Mouse (Mus musculus) kidney, embryonic 15.5 days (tissue): ENCODE data around the gene Efr3b. TPM values are rescaled to one million over a fixed set of nuclear protein-coding genes. Genes with fewer than 3 reads are reported as not detected.

Experiments used
- ATAC-seq: fragments of 200-750 bp; cut with Nextera tagmentation; replicated peaks from 2 replicates; pipeline ENCODE4 v1.8.0; 2017; ENCODE audit warnings: moderate TSS enrichment; ENCODE audit not compliant: low FRiP score
- H3K27ac ChIP-seq: fragments of 300-500 bp; sonication (generic); 2 replicates; pipeline ENCODE4 v1.5.1; 2015; ENCODE audit warnings: mild to moderate bottlenecking, inconsistent platforms
- H3K27me3 ChIP-seq: fragments of 300-500 bp; sonication (generic); 2 replicates; pipeline ENCODE4 v1.6.1; 2015; ENCODE audit warnings: inconsistent platforms
- H3K36me3 ChIP-seq: fragments of 300-500 bp; sonication (generic); 2 replicates; pipeline ENCODE4 v1.6.1; 2015; ENCODE audit warnings: inconsistent platforms
- H3K4me1 ChIP-seq: fragments of 300-500 bp; sonication (generic); 2 replicates; pipeline ENCODE4 v1.6.1; 2015; ENCODE audit warnings: inconsistent platforms
- H3K4me2 ChIP-seq: fragments of 300-500 bp; sonication (generic); 2 replicates; pipeline ENCODE4 v1.6.1; 2015; ENCODE audit warnings: moderate library complexity, mild to moderate bottlenecking, inconsistent platforms
- H3K4me3 ChIP-seq: fragments of 300-500 bp; sonication (generic); replicated peaks from 2 replicates; pipeline ENCODE4 v1.5.1; 2015; ENCODE audit warnings: mild to moderate bottlenecking, inconsistent platforms
- H3K9ac ChIP-seq: fragments of 300-500 bp; sonication (generic); 2 replicates; pipeline ENCODE4 v1.6.1; 2015; ENCODE audit warnings: mild to moderate bottlenecking, inconsistent platforms
- H3K9me3 ChIP-seq: fragments of 300-500 bp; sonication (generic); replicated peaks from 2 replicates; pipeline ENCODE4 v1.6.1; 2016; ENCODE audit warnings: inconsistent platforms
- WGBS: fragments of 180-500 bp; shearing (Covaris S2); methylation state at CpG from one replicate; pipeline ENCODE4 v1.1.7; 2015; ENCODE audit warnings: mixed read lengths; 5-methylcytosine and 5-hydroxymethylcytosine counted together
- polyA plus RNA-seq: library from polyadenylated mRNA; unstranded; fragments of >200 nt; fragmentation: Nextera tagmentation; extraction: Ambion mirVana; gene quantifications from 2 replicates; pipeline ENCODE4 v1.2.1, GENCODE M21; 2015

Efr3b gene
- polyA plus RNA-seq, 1 experiment from 2014 or later = 3.4 TPM

DNA sequence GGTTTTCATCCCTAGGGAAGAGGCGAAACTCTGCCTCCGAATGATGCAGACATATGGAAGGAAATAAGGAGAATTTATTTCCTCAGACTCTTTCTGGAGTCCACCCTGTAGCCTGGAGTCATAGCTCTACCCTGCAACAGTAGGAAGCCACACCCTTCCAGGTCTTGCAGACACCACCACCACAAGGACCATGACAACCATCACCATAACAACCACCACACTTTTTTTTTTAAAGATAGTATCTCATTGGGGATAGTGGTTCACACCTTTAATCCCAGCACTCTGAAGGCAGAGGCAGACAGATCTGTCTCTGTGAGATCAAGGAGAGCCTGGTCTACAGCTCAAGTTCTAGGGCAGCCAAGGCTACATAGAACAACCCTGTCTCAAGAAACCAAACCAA is 26.8 kb upstream of the Efr3b start:
- no peaks in the 10 kb centered on the region for H3K36me3 ChIP-seq
- H3K4me1 ChIP-seq = no peaks in the 10 kb centered on the region
- H3K4me2 ChIP-seq = no peak overlapping the region
- H3K9ac ChIP-seq = no peak overlapping the region
- no peaks in the 10 kb centered on the region for H3K9me3 ChIP-seq
- H3K27me3 ChIP-seq = no peaks in the 10 kb centered on the region
- 81% methylated on average over 2 of the region's 2 CpGs for WGBS
- no peak overlapping the region for H3K27ac ChIP-seq
- no peak overlapping the region for H3K4me3 ChIP-seq
- no peak for ATAC-seq

DNA sequence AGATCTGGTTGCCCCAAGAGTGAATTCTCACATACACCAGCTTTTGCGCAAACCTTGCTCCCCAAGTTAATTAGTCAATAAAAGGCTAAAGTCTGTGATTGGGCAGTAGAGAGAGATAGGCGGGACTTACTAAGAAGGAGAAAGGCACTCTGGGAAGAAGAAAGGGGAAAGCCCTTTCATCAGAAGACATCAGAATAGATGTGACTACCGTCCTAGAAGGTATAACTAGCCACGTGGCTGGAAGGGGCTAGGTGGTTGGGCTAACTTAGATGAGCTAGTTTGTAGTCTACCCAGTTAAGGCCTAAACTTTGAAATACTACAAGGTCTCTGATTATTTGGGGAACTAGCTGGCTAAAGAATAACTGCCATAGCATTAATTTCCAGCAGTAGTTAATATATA is 21.0 kb upstream of the Efr3b start:
- H3K27ac ChIP-seq = no peak overlapping the region
- no peaks in the 10 kb centered on the region for H3K27me3 ChIP-seq
- H3K36me3 ChIP-seq = no peaks in the 10 kb centered on the region
- no peaks in the 10 kb centered on the region for H3K4me1 ChIP-seq
- H3K9me3 ChIP-seq = no peaks in the 10 kb centered on the region
- H3K9ac ChIP-seq = no peak overlapping the region
- WGBS = 84% methylated on average over 4 of the region's 4 CpGs
- ATAC-seq = no peak
- no peak overlapping the region for H3K4me3 ChIP-seq
- no peak overlapping the region for H3K4me2 ChIP-seq

DNA sequence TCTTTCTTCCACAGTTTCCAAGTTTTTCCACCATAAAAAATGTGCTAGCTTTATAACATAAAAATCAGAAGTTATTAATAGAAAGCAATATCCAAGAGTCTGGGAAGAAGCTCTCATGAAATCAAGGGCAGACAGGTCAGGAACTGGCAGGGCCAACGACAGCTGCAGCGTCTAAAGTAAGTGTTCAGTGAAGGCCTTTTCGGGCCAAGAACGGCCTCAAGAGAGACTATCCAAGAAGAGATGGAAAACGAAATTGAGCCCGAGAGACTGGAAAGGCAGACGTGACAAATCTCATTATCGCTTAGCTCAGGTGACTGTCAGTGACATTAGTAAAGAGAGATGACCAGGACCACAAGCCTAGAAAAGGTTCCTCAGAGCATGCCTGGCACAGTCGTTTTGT is 19.6 kb upstream of the Efr3b start:
- H3K4me3 ChIP-seq = no peak overlapping the region
- no peak overlapping the region for H3K9ac ChIP-seq
- H3K4me2 ChIP-seq = no peak overlapping the region
- no peak for ATAC-seq
- no peaks in the 10 kb centered on the region for H3K36me3 ChIP-seq
- no peaks in the 10 kb centered on the region for H3K27me3 ChIP-seq
- 74% methylated on average over 9 of the region's 9 CpGs for WGBS
- H3K9me3 ChIP-seq = no peaks in the 10 kb centered on the region
- no peak overlapping the region for H3K27ac ChIP-seq
- no peaks in the 10 kb centered on the region for H3K4me1 ChIP-seq

GRCm38 (mm10) chr12:4054845-4055244 is 16.1 kb upstream of the Efr3b start:
- no peak overlapping the region for H3K4me2 ChIP-seq
- no peaks in the 10 kb centered on the region for H3K36me3 ChIP-seq
- 38% methylated on average over 4 of the region's 4 CpGs for WGBS
- H3K4me3 ChIP-seq = no peak overlapping the region
- H3K27me3 ChIP-seq = no peaks in the 10 kb centered on the region
- H3K4me1 ChIP-seq = no peaks in the 10 kb centered on the region
- no peak overlapping the region for H3K27ac ChIP-seq
- no peak overlapping the region for H3K9ac ChIP-seq
- ATAC-seq = no peak
- H3K9me3 ChIP-seq = no peaks in the 10 kb centered on the region

- ATAC-seq = no peak
- Histone ChIP-seq H3K4me1 (no peaks in the 10 kb centered on the region), H3K9me3 (no peaks in the 10 kb centered on the region), H3K4me2 (no peak overlapping the region), H3K27me3 (no peaks in the 10 kb centered on the region), H3K4me3 (no peak overlapping the region), H3K9ac (no peak overlapping the region), H3K27ac (no peak overlapping the region), H3K36me3 (no peaks in the 10 kb centered on the region)
- WGBS = 79% methylated on average over 3 of the region's 3 CpGs
Measured at GRCm38 (mm10) chr12:4053643-4054042, 14.9 kb upstream of the Efr3b start.

- Histone ChIP-seq H3K36me3 (no peaks in the 10 kb centered on the region), H3K27me3 (no peaks in the 10 kb centered on the region), H3K9ac (no peak overlapping the region), H3K4me3 (no peak overlapping the region), H3K27ac (no peak overlapping the region), H3K4me1 (no peaks in the 10 kb centered on the region), H3K4me2 (no peak overlapping the region), H3K9me3 (no peaks in the 10 kb centered on the region)
- ATAC-seq = no peak
- 62% methylated on average over 9 of the region's 9 CpGs for WGBS
Measured at GRCm38 (mm10) chr12:4050861-4051425, 12.2 kb upstream of the Efr3b start.

DNA sequence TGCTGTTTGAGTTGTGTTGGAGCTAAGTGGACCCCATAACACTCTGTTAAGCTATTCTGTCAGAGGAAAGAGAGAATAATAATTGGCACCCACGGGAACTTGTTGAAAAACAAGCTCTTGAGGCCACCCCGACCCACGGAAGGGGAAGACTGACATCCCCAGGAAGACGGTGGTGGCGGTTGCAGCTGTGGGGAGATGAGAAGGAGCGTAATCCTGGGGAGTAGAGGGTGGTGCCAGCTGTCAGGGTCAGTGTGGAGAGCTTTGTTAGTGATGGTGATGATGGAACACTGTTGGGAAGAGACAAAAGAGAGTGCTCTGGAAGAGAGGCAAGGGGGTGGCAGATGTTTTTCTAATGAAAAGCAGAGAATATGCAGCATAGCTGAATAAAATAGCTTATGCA is 9.3 kb upstream of the Efr3b start:
- Histone ChIP-seq H3K36me3 (no peaks in the 10 kb centered on the region), H3K9ac (no peak overlapping the region), H3K27ac (no peak overlapping the region), H3K4me3 (no peak overlapping the region), H3K4me1 (no peaks in the 10 kb centered on the region), H3K4me2 (no peak overlapping the region), H3K27me3 (no peaks in the 10 kb centered on the region), H3K9me3 (no peaks in the 10 kb centered on the region)
- ATAC-seq = no peak
- WGBS = 48% methylated on average over 6 of the region's 6 CpGs

- Histone ChIP-seq H3K36me3 (no peaks in the 10 kb centered on the region), H3K4me1 (no peaks in the 10 kb centered on the region), H3K4me3 (no peak overlapping the region), H3K9me3 (no peaks in the 10 kb centered on the region), H3K4me2 (no peak overlapping the region), H3K9ac (no peak overlapping the region), H3K27ac (no peak overlapping the region), H3K27me3 (peaks cover 4% of the 10 kb centered on the region)
- ATAC-seq = no peak
- WGBS = 62% methylated on average over 1 of the region's 1 CpGs
Measured at GRCm38 (mm10) chr12:4045992-4046391, 7.3 kb upstream of the Efr3b start.

DNA sequence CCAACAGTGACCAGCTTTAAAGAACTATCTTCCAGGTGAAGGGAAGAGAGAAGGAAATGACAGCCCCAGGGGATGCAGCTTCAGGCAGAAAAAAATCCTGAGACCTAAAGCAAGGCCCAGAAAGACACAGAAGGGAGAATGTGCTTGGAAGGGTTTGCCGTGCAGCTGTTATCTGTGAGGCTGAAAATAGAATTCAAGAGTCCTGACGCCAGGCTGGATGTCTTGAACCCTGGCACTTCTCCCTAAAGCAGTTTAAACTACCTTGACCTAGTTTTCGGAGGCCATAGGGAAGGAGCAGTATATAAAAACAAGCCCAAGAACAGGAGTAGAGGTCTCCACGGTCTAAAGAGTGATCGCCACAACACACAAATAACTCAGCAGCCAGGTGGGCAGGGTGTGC is 3.7 kb upstream of the Efr3b start:
- H3K4me1 ChIP-seq = peaks cover 14% of the 10 kb centered on the region
- 75% methylated on average over 5 of the region's 5 CpGs for WGBS
- no peak for ATAC-seq
- no peaks in the 10 kb centered on the region for H3K36me3 ChIP-seq
- no peak overlapping the region for H3K9ac ChIP-seq
- H3K9me3 ChIP-seq = no peaks in the 10 kb centered on the region
- no peak overlapping the region for H3K27ac ChIP-seq
- H3K27me3 ChIP-seq = peaks cover 15% of the 10 kb centered on the region
- H3K4me2 ChIP-seq = no peak overlapping the region
- no peak overlapping the region for H3K4me3 ChIP-seq

DNA sequence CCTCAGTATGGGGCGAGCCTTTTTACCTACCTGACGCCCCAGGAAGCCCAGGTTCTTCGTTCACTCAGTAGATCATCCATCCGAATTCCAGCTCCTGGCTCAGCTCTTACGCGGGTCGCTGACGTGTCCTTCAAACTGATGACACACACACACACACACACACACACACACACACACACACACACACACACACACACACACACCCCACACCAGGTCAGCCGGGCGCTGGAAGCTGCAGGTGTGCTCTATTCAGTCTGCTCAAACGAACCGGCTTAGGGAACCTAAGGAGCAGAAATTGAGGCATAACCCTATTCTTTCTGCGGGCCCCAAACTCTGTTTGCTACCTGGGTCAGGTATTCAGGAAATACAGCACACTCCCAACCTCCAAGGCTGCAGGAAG is 331 bp upstream of the Efr3b start:
- peak overlapping the region; percentile 99 for H3K4me2 ChIP-seq
- no peak for ATAC-seq
- peaks cover 20% of the 10 kb centered on the region for H3K27me3 ChIP-seq
- WGBS = 3% methylated on average over 13 of the region's 13 CpGs
- H3K4me3 ChIP-seq = peak overlapping the region; percentile 60
- peak overlapping the region; percentile 51 for H3K9ac ChIP-seq
- H3K36me3 ChIP-seq = no peaks in the 10 kb centered on the region
- peaks cover 17% of the 10 kb centered on the region for H3K4me1 ChIP-seq
- no peaks in the 10 kb centered on the region for H3K9me3 ChIP-seq
- no peak overlapping the region for H3K27ac ChIP-seq

DNA sequence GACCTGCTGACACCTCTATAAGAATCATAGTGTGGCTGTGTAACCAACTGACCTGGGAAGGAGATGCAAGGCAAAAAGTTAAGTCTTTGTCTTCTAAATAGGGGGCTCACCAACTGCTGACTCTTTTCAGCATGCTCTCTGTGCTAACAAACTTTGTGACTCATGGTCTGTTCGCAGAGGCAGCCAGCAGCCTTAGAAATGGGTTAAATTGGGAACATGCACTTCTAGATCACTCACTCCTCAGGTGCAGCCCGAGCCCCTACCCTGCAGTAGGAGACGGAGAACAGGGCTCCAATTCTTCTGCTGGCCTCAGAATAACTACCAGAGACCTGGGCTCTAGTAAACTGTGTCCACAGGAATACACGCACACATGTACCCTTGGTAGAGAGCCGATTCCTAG is 1.2 kb downstream of the Efr3b start:
- peaks cover 17% of the 10 kb centered on the region for H3K4me1 ChIP-seq
- 28% methylated on average over 5 of the region's 5 CpGs for WGBS
- peak overlapping the region; percentile 60 for H3K4me3 ChIP-seq
- H3K27ac ChIP-seq = no peak overlapping the region
- H3K9me3 ChIP-seq = no peaks in the 10 kb centered on the region
- H3K4me2 ChIP-seq = peak overlapping the region; percentile 99
- no peak for ATAC-seq
- peak overlapping the region; percentile 51; the same call in 1 of the 2 replicates for H3K9ac ChIP-seq
- peaks cover 20% of the 10 kb centered on the region for H3K27me3 ChIP-seq
- H3K36me3 ChIP-seq = no peaks in the 10 kb centered on the region

DNA sequence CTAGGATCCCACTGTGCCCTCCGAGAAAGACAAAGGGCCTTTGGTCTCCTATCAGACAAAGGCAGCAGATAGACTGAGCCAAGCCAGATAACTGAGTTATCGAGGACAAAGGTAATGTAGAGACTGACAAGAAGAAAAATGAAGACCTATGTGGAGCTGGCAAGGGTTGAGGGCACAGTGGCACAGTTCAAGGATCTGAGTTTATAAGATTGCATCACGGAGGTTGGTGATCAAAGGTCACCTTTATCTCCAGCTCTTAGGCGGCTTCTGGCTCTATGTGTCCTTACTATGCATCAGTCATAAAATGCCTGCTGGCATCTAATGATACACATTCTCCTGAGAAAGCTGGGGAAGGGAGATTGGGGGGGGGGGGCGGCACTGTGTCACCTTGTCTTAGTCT is 2.6 kb downstream of the Efr3b start:
- WGBS = 91% methylated on average over 5 of the region's 5 CpGs
- Histone ChIP-seq H3K4me1 (peaks cover 17% of the 10 kb centered on the region), H3K36me3 (no peaks in the 10 kb centered on the region), H3K27ac (no peak overlapping the region), H3K4me3 (no peak overlapping the region), H3K4me2 (no peak overlapping the region), H3K9me3 (no peaks in the 10 kb centered on the region), H3K9ac (no peak overlapping the region), H3K27me3 (peaks cover 18% of the 10 kb centered on the region)
- no peak for ATAC-seq

- no peak overlapping the region for H3K4me3 ChIP-seq
- ATAC-seq = no peak
- no peaks in the 10 kb centered on the region for H3K36me3 ChIP-seq
- H3K9me3 ChIP-seq = no peaks in the 10 kb centered on the region
- no peak overlapping the region for H3K9ac ChIP-seq
- WGBS = 69% methylated on average over 4 of the region's 4 CpGs
- H3K4me1 ChIP-seq = no peaks in the 10 kb centered on the region
- no peak overlapping the region for H3K4me2 ChIP-seq
- no peak overlapping the region for H3K27ac ChIP-seq
- no peaks in the 10 kb centered on the region for H3K27me3 ChIP-seq
Measured at GRCm38 (mm10) chr12:4029064-4029463, 9.7 kb downstream of the Efr3b start.
